Mouse (Mus musculus): Measurements from ENCODE around the gene Ndrg4. TPM values are rescaled to one million over a fixed set of nuclear protein-coding genes. Genes with fewer than 3 reads are reported as not detected.

Ndrg4 gene
- 22.0 and 22.2 TPM in 2 replicates for polyA plus RNA-seq (2015; fragmentation: Nextera tagmentation; extraction: Ambion mirVana)

GRCm38 (mm10) chr8:95676631-95677030 is at the start of gene Ndrg4:
Ndrg4 (plus strand) TSS chr8:95676980.
- Histone ChIP-seq H3K27me3 (ENCODE audit: insufficient read depth, low read length) (peaks cover 20% of the 10 kb centered on the region), H3K27ac (no peak within 1 kb of the TSS), H3K4me1 (replicated peaks; ENCODE audit: insufficient read depth, low read length) (peaks cover 7% of the 10 kb centered on the region; the same call in 1 of the 2 replicates), H3K4me3 (replicated peaks; ENCODE audit: low read depth, low read length) (peak within 1 kb of the TSS; percentile 51), H3K9ac (ENCODE audit: low read depth, low read length) (peak within 1 kb of the TSS; percentile 55), H3K4me2 (ENCODE audit: low read length) (peak within 1 kb of the TSS; percentile 98), H3K36me3 (ENCODE audit: insufficient read depth, low read length) (no peaks in the 10 kb centered on the region), H3K9me3 (replicated peaks; ENCODE audit: low read length) (no peaks in the 10 kb centered on the region)
- WGBS: 28% methylated on average over 9 of the region's 9 CpGs
- DNase-seq (ENCODE audit: low spot score) (no peak), ATAC-seq (replicated peaks; ENCODE audit: low FRiP score, low read depth) (no peak)
- no peak for TF ChIP-seq CTCF (IDR thresholded peaks at IDR 0.05; ENCODE audit: low read depth)

GRCm38 (mm10) chr8:95632840-95633239 is 43.9 kb upstream of the Ndrg4 start:
- WGBS: 81% methylated on average over 6 of the region's 6 CpGs
- Histone ChIP-seq H3K4me3 (replicated peaks; ENCODE audit: low read depth, low read length) (no peak overlapping the region), H3K9ac (ENCODE audit: low read depth, low read length) (no peak overlapping the region), H3K27ac (no peak overlapping the region), H3K36me3 (ENCODE audit: insufficient read depth, low read length) (no peaks in the 10 kb centered on the region), H3K4me2 (ENCODE audit: low read length) (peak overlapping the region; percentile 92), H3K27me3 (ENCODE audit: insufficient read depth, low read length) (no peaks in the 10 kb centered on the region), H3K4me1 (replicated peaks; ENCODE audit: insufficient read depth, low read length) (peaks cover 9% of the 10 kb centered on the region), H3K9me3 (replicated peaks; ENCODE audit: low read length) (no peaks in the 10 kb centered on the region)
- ATAC-seq (replicated peaks; ENCODE audit: low FRiP score, low read depth): no peak
- no peak for DNase-seq (ENCODE audit: low spot score)
- no peak for TF ChIP-seq CTCF (IDR thresholded peaks at IDR 0.05; ENCODE audit: low read depth)

GRCm38 (mm10) chr8:95633262-95634062 is 43.3 kb upstream of the Ndrg4 start, which contains the start of gene Gins3:
Gins3 (plus strand) TSS chr8:95633453.
- WGBS: under 1% methylated on average over 51 of the region's 52 CpGs
- H3K27ac ChIP-seq: no peak within 1 kb of the TSS

GRCm38 (mm10) chr8:95634063-95634340 is 42.8 kb upstream of the Ndrg4 start:
- 0 out of 2 replicates have a peak, but pooled peaks cover 4% of the 10 kb centered on the region for H3K36me3 ChIP-seq (ENCODE audit: insufficient read depth, low read length)
- H3K27ac ChIP-seq: no peak overlapping the region
- H3K4me3 ChIP-seq (replicated peaks; ENCODE audit: low read depth, low read length): peak overlapping the region; percentile 93
- H3K9ac ChIP-seq (ENCODE audit: low read depth, low read length): peak overlapping the region; percentile 78
- 5% methylated on average over 6 of the region's 6 CpGs for WGBS
- H3K4me1 ChIP-seq (replicated peaks; ENCODE audit: insufficient read depth, low read length): peaks cover 9% of the 10 kb centered on the region
- H3K27me3 ChIP-seq (ENCODE audit: insufficient read depth, low read length): no peaks in the 10 kb centered on the region
- H3K4me2 ChIP-seq (ENCODE audit: low read length): peak overlapping the region; percentile 92
- ATAC-seq (replicated peaks; ENCODE audit: low FRiP score, low read depth) (no peak), DNase-seq (ENCODE audit: low spot score) (no peak)
- no peak for TF ChIP-seq CTCF (IDR thresholded peaks at IDR 0.05; ENCODE audit: low read depth)
- H3K9me3 ChIP-seq (replicated peaks; ENCODE audit: low read length): no peaks in the 10 kb centered on the region

More at GRCm38 (mm10) chr8:95633262-95634062, 43.3 kb upstream of the Ndrg4 start, which contains the start of gene Gins3:
- Histone ChIP-seq H3K4me1 (replicated peaks; ENCODE audit: insufficient read depth, low read length) (peaks cover 9% of the 10 kb centered on the region), H3K27me3 (ENCODE audit: insufficient read depth, low read length) (no peaks in the 10 kb centered on the region), H3K9ac (ENCODE audit: low read depth, low read length) (peak within 1 kb of the TSS; percentile 78), H3K4me2 (ENCODE audit: low read length) (peak within 1 kb of the TSS; percentile 92), H3K4me3 (replicated peaks; ENCODE audit: low read depth, low read length) (peak within 1 kb of the TSS; percentile 93), H3K36me3 (ENCODE audit: insufficient read depth, low read length) (no peaks in the 10 kb centered on the region), H3K9me3 (replicated peaks; ENCODE audit: low read length) (no peaks in the 10 kb centered on the region)
- DNase-seq (ENCODE audit: low spot score) (peak; percentile 95), ATAC-seq (replicated peaks; ENCODE audit: low FRiP score, low read depth) (peak; percentile 90)
- no peak for TF ChIP-seq CTCF (IDR thresholded peaks at IDR 0.05; ENCODE audit: low read depth)

GRCm38 (mm10) chr8:95644942-95645341 is 31.8 kb upstream of the Ndrg4 start:
- Histone ChIP-seq H3K4me2 (ENCODE audit: low read length) (no peak overlapping the region), H3K9me3 (replicated peaks; ENCODE audit: low read length) (no peaks in the 10 kb centered on the region), H3K4me1 (replicated peaks; ENCODE audit: insufficient read depth, low read length) (no peaks in the 10 kb centered on the region), H3K9ac (ENCODE audit: low read depth, low read length) (no peak overlapping the region), H3K4me3 (replicated peaks; ENCODE audit: low read depth, low read length) (no peak overlapping the region), H3K27ac (no peak overlapping the region), H3K27me3 (ENCODE audit: insufficient read depth, low read length) (no peaks in the 10 kb centered on the region), H3K36me3 (ENCODE audit: insufficient read depth, low read length) (0 out of 2 replicates have a peak, but pooled peaks cover 4% of the 10 kb centered on the region)
- 94% methylated on average over 2 of the region's 2 CpGs for WGBS
- DNase-seq (ENCODE audit: low spot score) (no peak), ATAC-seq (replicated peaks; ENCODE audit: low FRiP score, low read depth) (no peak)
- TF ChIP-seq CTCF (IDR thresholded peaks at IDR 0.05; ENCODE audit: low read depth): no peak

GRCm38 (mm10) chr8:95648251-95648650 is 28.5 kb upstream of the Ndrg4 start:
- H3K9me3 ChIP-seq (replicated peaks; ENCODE audit: low read length): no peaks in the 10 kb centered on the region
- ATAC-seq (replicated peaks; ENCODE audit: low FRiP score, low read depth): no peak

More at GRCm38 (mm10) chr8:95648251-95648650, 28.5 kb upstream of the Ndrg4 start:
- Histone ChIP-seq H3K36me3 (ENCODE audit: insufficient read depth, low read length) (0 out of 2 replicates have a peak, but pooled peaks cover 3% of the 10 kb centered on the region), H3K4me1 (replicated peaks; ENCODE audit: insufficient read depth, low read length) (no peaks in the 10 kb centered on the region), H3K27me3 (ENCODE audit: insufficient read depth, low read length) (no peaks in the 10 kb centered on the region), H3K4me3 (replicated peaks; ENCODE audit: low read depth, low read length) (no peak overlapping the region), H3K4me2 (ENCODE audit: low read length) (no peak overlapping the region), H3K27ac (no peak overlapping the region), H3K9ac (ENCODE audit: low read depth, low read length) (no peak overlapping the region)
- DNase-seq (ENCODE audit: low spot score): no peak
- TF ChIP-seq CTCF (IDR thresholded peaks at IDR 0.05; ENCODE audit: low read depth): no peak
- 85% methylated on average over 3 of the region's 3 CpGs for WGBS

Data from kidney, postnatal 0 days (tissue).